Mouse (Mus musculus) NIH3T3 (cell line): ENCODE data around the gene Slc9a3r1.
A peak's percentile ranks its signal among the peaks of the same experiment; 100 is the strongest.

Source experiments
- DNase-seq: peaks from one replicate; pipeline ENCODE4 v3.0.0-alpha.2; 2012; ENCODE audit warnings: low read depth

Slc9a3r1 gene

GRCm38 (mm10) chr11:115162832-115163480 lies at the start of gene Slc9a3r1:
Gene Slc9a3r1 (plus strand): TSS chr11:115163341.
- peak; percentile 98 for DNase-seq

- DNase-seq, result no peak
Measured at GRCm38 (mm10) chr11:115119409-115119808, 43.7 kb upstream of the Slc9a3r1 start.

GRCm38 (mm10) chr11:115128483-115128882 lies 34.7 kb upstream of the Slc9a3r1 start:
- DNase-seq, result no peak

GRCm38 (mm10) chr11:115129508-115130126 lies 33.5 kb upstream of the Slc9a3r1 start:
- DNase-seq, result no peak

- DNase-seq, result no peak
Measured at GRCm38 (mm10) chr11:115131768-115132381, 31.3 kb upstream of the Slc9a3r1 start.

GRCm38 (mm10) chr11:115133800-115134199 lies 29.3 kb upstream of the Slc9a3r1 start, which contains the start of gene Cd300lf:
Gene Cd300lf (minus strand): TSS chr11:115133992.
- no peak for DNase-seq

- no peak for DNase-seq
Measured at GRCm38 (mm10) chr11:115138597-115139262, 24.4 kb upstream of the Slc9a3r1 start.

GRCm38 (mm10) chr11:115141970-115142369 lies 21.2 kb upstream of the Slc9a3r1 start:
- no peak for DNase-seq

GRCm38 (mm10) chr11:115147813-115148212 lies 15.3 kb upstream of the Slc9a3r1 start:
- no peak for DNase-seq

GRCm38 (mm10) chr11:115150741-115151254 lies 12.3 kb upstream of the Slc9a3r1 start:
- no peak for DNase-seq

- DNase-seq, result peak; percentile 64
Measured at GRCm38 (mm10) chr11:115151755-115152429, 11.2 kb upstream of the Slc9a3r1 start.

- DNase-seq, result no peak
Measured at GRCm38 (mm10) chr11:115153088-115153487, 10.1 kb upstream of the Slc9a3r1 start.

- peak; percentile 58 for DNase-seq
Measured at GRCm38 (mm10) chr11:115153699-115154292, 9.3 kb upstream of the Slc9a3r1 start.

GRCm38 (mm10) chr11:115155053-115155634 lies 8.0 kb upstream of the Slc9a3r1 start:
- no peak for DNase-seq

- DNase-seq, result no peak
Measured at GRCm38 (mm10) chr11:115157933-115158719, 5.0 kb upstream of the Slc9a3r1 start.

GRCm38 (mm10) chr11:115160016-115160797 lies 2.9 kb upstream of the Slc9a3r1 start:
- peak; percentile 70 for DNase-seq

GRCm38 (mm10) chr11:115160883-115161577 lies 2.1 kb upstream of the Slc9a3r1 start:
- DNase-seq, result peak; percentile 80

GRCm38 (mm10) chr11:115161578-115162204 lies 1.4 kb upstream of the Slc9a3r1 start:
- DNase-seq, result no peak
